Mouse (Mus musculus): ENCODE results near the gene 1700017B05Rik. TPM values are rescaled to one million over a fixed set of nuclear protein-coding genes. Genes with fewer than 3 reads are reported as not detected.
"Not testable (repeated sequence)": the region's sequence is repeated elsewhere in the genome, so short reads cannot be mapped to it uniquely, and the experiment has no call there.

The 1700017B05Rik gene
- polyA plus RNA-seq, 1 experiment from 2014 or later = 4.4 TPM

GRCm38 (mm10) chr9:57238220-57238619 is 24.2 kb downstream of the 1700017B05Rik start:
- Histone ChIP-seq H3K4me3 (no peak overlapping the region), H3K9me3 (no peaks in the 10 kb centered on the region), H3K36me3 (no peaks in the 10 kb centered on the region), H3K27ac (replicated peaks) (no peak overlapping the region), H3K27me3 (no peaks in the 10 kb centered on the region), H3K9ac (no peak overlapping the region), H3K4me2 (no peak overlapping the region), H3K4me1 (replicated peaks) (no peaks in the 10 kb centered on the region)
- 91% methylated on average over 2 of the region's 2 CpGs for WGBS
- ATAC-seq (ENCODE audit: low read depth) = no peak

GRCm38 (mm10) chr9:57237705-57238104 is 24.7 kb downstream of the 1700017B05Rik start:
- WGBS = 78% methylated on average over 5 of the region's 5 CpGs
- ATAC-seq (ENCODE audit: low read depth) = no peak
- Histone ChIP-seq H3K27ac (replicated peaks) (no peak overlapping the region), H3K27me3 (no peaks in the 10 kb centered on the region), H3K9me3 (no peaks in the 10 kb centered on the region), H3K4me2 (no peak overlapping the region), H3K36me3 (no peaks in the 10 kb centered on the region), H3K9ac (no peak overlapping the region), H3K4me3 (no peak overlapping the region), H3K4me1 (replicated peaks) (no peaks in the 10 kb centered on the region)

GRCm38 (mm10) chr9:57236256-57236655 is 26.2 kb downstream of the 1700017B05Rik start, which contains the start of gene Trcg1:
TSS of gene Trcg1 (plus strand) at chr9:57236556.
- Histone ChIP-seq H3K4me1 (replicated peaks) (no peaks in the 10 kb centered on the region), H3K9me3 (no peaks in the 10 kb centered on the region), H3K27ac (replicated peaks) (no peak within 1 kb of the TSS), H3K4me3 (no peak within 1 kb of the TSS), H3K36me3 (no peaks in the 10 kb centered on the region), H3K9ac (no peak within 1 kb of the TSS), H3K27me3 (no peaks in the 10 kb centered on the region), H3K4me2 (no peak within 1 kb of the TSS)
- ATAC-seq (ENCODE audit: low read depth) = no peak
- 89% methylated on average over 2 of the region's 2 CpGs for WGBS

- H3K4me2 ChIP-seq = no peak overlapping the region
- no peaks in the 10 kb centered on the region for H3K36me3 ChIP-seq
- no peak overlapping the region for H3K4me3 ChIP-seq
- no peaks in the 10 kb centered on the region for H3K27me3 ChIP-seq
- H3K9ac ChIP-seq = no peak overlapping the region
- no peaks in the 10 kb centered on the region for H3K4me1 ChIP-seq (replicated peaks)
- no peak overlapping the region for H3K27ac ChIP-seq (replicated peaks)
- no peaks in the 10 kb centered on the region for H3K9me3 ChIP-seq
- no peak for ATAC-seq (ENCODE audit: low read depth)
- 90% methylated on average over 3 of the region's 3 CpGs for WGBS
Observed at GRCm38 (mm10) chr9:57233767-57234166, 28.6 kb downstream of the 1700017B05Rik start.

- no peaks in the 10 kb centered on the region for H3K27me3 ChIP-seq
- H3K9ac ChIP-seq = no peak overlapping the region
- WGBS = 86% methylated on average over 6 of the region's 6 CpGs
Observed at GRCm38 (mm10) chr9:57233142-57233541, 29.3 kb downstream of the 1700017B05Rik start.

GRCm38 (mm10) chr9:57232341-57232940 is 30.0 kb downstream of the 1700017B05Rik start:
- Histone ChIP-seq H3K9me3 (no peaks in the 10 kb centered on the region), H3K4me1 (replicated peaks) (no peaks in the 10 kb centered on the region), H3K4me2 (no peak overlapping the region), H3K4me3 (no peak overlapping the region), H3K36me3 (no peaks in the 10 kb centered on the region), H3K27me3 (no peaks in the 10 kb centered on the region), H3K27ac (replicated peaks) (no peak overlapping the region), H3K9ac (no peak overlapping the region)
- WGBS = 91% methylated on average over 5 of the region's 5 CpGs
- no peak for ATAC-seq (ENCODE audit: low read depth)

More at GRCm38 (mm10) chr9:57233142-57233541, 29.3 kb downstream of the 1700017B05Rik start:
- H3K27ac ChIP-seq (replicated peaks) = no peak overlapping the region
- no peak overlapping the region for H3K4me2 ChIP-seq
- no peaks in the 10 kb centered on the region for H3K4me1 ChIP-seq (replicated peaks)
- H3K36me3 ChIP-seq = no peaks in the 10 kb centered on the region
- no peaks in the 10 kb centered on the region for H3K9me3 ChIP-seq
- no peak for ATAC-seq (ENCODE audit: low read depth)
- no peak overlapping the region for H3K4me3 ChIP-seq

GRCm38 (mm10) chr9:57231536-57232255 is 30.7 kb downstream of the 1700017B05Rik start:
- no peak overlapping the region for H3K4me3 ChIP-seq
- H3K27me3 ChIP-seq = no peaks in the 10 kb centered on the region
- H3K4me2 ChIP-seq = no peak overlapping the region
- no peak overlapping the region for H3K27ac ChIP-seq (replicated peaks)
- no peak overlapping the region for H3K9ac ChIP-seq
- ATAC-seq (ENCODE audit: low read depth) = no peak
- H3K4me1 ChIP-seq (replicated peaks) = no peaks in the 10 kb centered on the region
- WGBS = 79% methylated on average over 8 of the region's 8 CpGs
- no peaks in the 10 kb centered on the region for H3K9me3 ChIP-seq
- no peaks in the 10 kb centered on the region for H3K36me3 ChIP-seq

- Histone ChIP-seq H3K27ac (replicated peaks) (no peak overlapping the region), H3K27me3 (no peaks in the 10 kb centered on the region), H3K4me2 (no peak overlapping the region), H3K4me3 (no peak overlapping the region), H3K9ac (no peak overlapping the region), H3K4me1 (replicated peaks) (no peaks in the 10 kb centered on the region), H3K36me3 (no peaks in the 10 kb centered on the region), H3K9me3 (no peaks in the 10 kb centered on the region)
- ATAC-seq (ENCODE audit: low read depth) = no peak
- WGBS = 64% methylated on average over 9 of the region's 9 CpGs
Observed at GRCm38 (mm10) chr9:57230146-57230783, 32.1 kb downstream of the 1700017B05Rik start.

GRCm38 (mm10) chr9:57229726-57230125 is 32.7 kb downstream of the 1700017B05Rik start:
- no peak overlapping the region for H3K27ac ChIP-seq (replicated peaks)
- no peaks in the 10 kb centered on the region for H3K27me3 ChIP-seq
- no peak overlapping the region for H3K4me3 ChIP-seq
- H3K36me3 ChIP-seq = no peaks in the 10 kb centered on the region
- 79% methylated on average over 4 of the region's 4 CpGs for WGBS
- H3K9me3 ChIP-seq = no peaks in the 10 kb centered on the region
- no peak overlapping the region for H3K9ac ChIP-seq
- H3K4me2 ChIP-seq = no peak overlapping the region
- H3K4me1 ChIP-seq (replicated peaks) = no peaks in the 10 kb centered on the region
- no peak for ATAC-seq (ENCODE audit: low read depth)

- 78% methylated on average over 4 of the region's 4 CpGs for WGBS
- Histone ChIP-seq H3K4me2 (no peak overlapping the region), H3K9me3 (no peaks in the 10 kb centered on the region), H3K27ac (replicated peaks) (no peak overlapping the region), H3K27me3 (no peaks in the 10 kb centered on the region), H3K9ac (no peak overlapping the region), H3K4me3 (no peak overlapping the region), H3K4me1 (replicated peaks) (no peaks in the 10 kb centered on the region), H3K36me3 (no peaks in the 10 kb centered on the region)
- ATAC-seq (ENCODE audit: low read depth) = no peak
Observed at GRCm38 (mm10) chr9:57228186-57228585, 34.2 kb downstream of the 1700017B05Rik start.

- H3K4me2 ChIP-seq = no peak overlapping the region
- 72% methylated on average over 5 of the region's 5 CpGs for WGBS
- H3K36me3 ChIP-seq = no peaks in the 10 kb centered on the region
- H3K4me3 ChIP-seq = no peak overlapping the region
- no peaks in the 10 kb centered on the region for H3K4me1 ChIP-seq (replicated peaks)
- H3K27me3 ChIP-seq = no peaks in the 10 kb centered on the region
- ATAC-seq (ENCODE audit: low read depth) = no peak
- no peak overlapping the region for H3K27ac ChIP-seq (replicated peaks)
- H3K9me3 ChIP-seq = no peaks in the 10 kb centered on the region
- no peak overlapping the region for H3K9ac ChIP-seq
Observed at GRCm38 (mm10) chr9:57227203-57227602, 35.2 kb downstream of the 1700017B05Rik start.

GRCm38 (mm10) chr9:57226628-57227122 is 35.7 kb downstream of the 1700017B05Rik start:
- not testable (repeated sequence) for H3K27me3 ChIP-seq; H3K4me1 ChIP-seq (replicated peaks); H3K4me3 ChIP-seq; H3K4me2 ChIP-seq; ATAC-seq (ENCODE audit: low read depth); H3K9ac ChIP-seq; H3K36me3 ChIP-seq; H3K9me3 ChIP-seq; H3K27ac ChIP-seq (replicated peaks)
- WGBS = 86% methylated on average over 6 of the region's 6 CpGs

All from neural tube, embryonic 13.5 days (tissue).